Mouse (Mus musculus): Measurements from ENCODE around the gene Ccdc138.

DNA sequence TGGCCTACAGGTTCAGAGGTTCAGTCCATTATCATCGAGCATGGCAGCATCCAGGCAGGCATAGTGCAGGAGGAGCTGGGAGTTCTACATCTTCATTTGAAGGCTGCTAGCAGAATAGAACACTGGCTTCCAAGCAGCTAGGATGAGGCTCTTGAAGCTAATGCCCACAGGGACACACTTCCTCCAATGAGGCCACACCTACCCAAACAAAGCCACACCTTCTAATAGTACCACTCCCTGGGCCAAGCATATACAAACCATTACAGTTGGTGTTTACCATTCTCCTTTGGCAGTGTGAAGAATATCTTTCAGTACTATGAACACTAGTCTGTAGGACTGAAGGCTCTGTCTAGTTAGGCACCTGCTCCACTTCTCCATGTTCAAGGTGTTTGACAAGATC, 37.9 kb upstream of the Ccdc138 start:
- TF ChIP-seq CTCF (IDR thresholded peaks at IDR 0.05; ENCODE audit: low read depth) (no peak), EP300 (IDR thresholded peaks at IDR 0.05; ENCODE audit: low read depth) (no peak)

All from heart, postnatal 0 days (tissue).